Mouse (Mus musculus) megakaryocyte, embryonic 14.5 days (primary cell): ENCODE measurements around the gene Nek11.

Experiments used
- FLI1 ChIP-seq: IDR thresholded peaks from 2 replicates; pipeline ENCODE4 v1.6.1; 2012; ENCODE audit warnings: low read length, inconsistent platforms, mixed read lengths
- GATA1 ChIP-seq: IDR thresholded peaks from 3 replicates; pipeline ENCODE4 v1.6.1; 2012; ENCODE audit warnings: mixed read lengths, low read length, inconsistent platforms, borderline replicate concordance

- TF ChIP-seq GATA1 (no peak), FLI1 (no peak)
Measured at GRCm38 (mm10) chr9:105348242-105349031, 46.9 kb downstream of the Nek11 start.
